Mouse (Mus musculus) thymus, postnatal 25 days (tissue): ENCODE measurements around the gene Hist1h4k.
A peak's percentile ranks its signal among the peaks of the same experiment; 100 is the strongest.

Experiments
- DNase-seq: peaks from one replicate; pipeline ENCODE4 v3.0.0; 2022

The Hist1h4k gene

GRCm38 (mm10) chr13:21754294-21755001 is 4.1 kb upstream of the Hist1h4k start:
- DNase-seq = peak; percentile 34

GRCm38 (mm10) chr13:21753524-21754285 is 3.4 kb upstream of the Hist1h4k start, which contains the start of the genes Hist1h2ak and Hist1h2bn:
Gene Hist1h2ak, minus strand, starts transcription at chr13:21753827.
Gene Hist1h2bn, plus strand, starts transcription at chr13:21754123.
- peak; percentile 79 for DNase-seq

- no peak for DNase-seq
Observed at GRCm38 (mm10) chr13:21753051-21753523, 2.8 kb upstream of the Hist1h4k start.

- peak; percentile 16 for DNase-seq
Observed at GRCm38 (mm10) chr13:21752356-21752755, 2.1 kb upstream of the Hist1h4k start.

- DNase-seq = no peak
Observed at GRCm38 (mm10) chr13:21751827-21752226, 1.5 kb upstream of the Hist1h4k start.

- DNase-seq = no peak
Observed at GRCm38 (mm10) chr13:21751417-21751816, 1.1 kb upstream of the Hist1h4k start.

- no peak for DNase-seq
Observed at GRCm38 (mm10) chr13:21749387-21750158, 732 bp downstream of the Hist1h4k start.

GRCm38 (mm10) chr13:21745006-21745405 is 5.3 kb downstream of the Hist1h4k start:
- no peak for DNase-seq

- DNase-seq = peak; percentile 88
Observed at GRCm38 (mm10) chr13:21734906-21735767, 15.2 kb downstream of the Hist1h4k start, which contains the start of gene Hist1h4j. Gene Hist1h4j, plus strand, starts transcription at chr13:21735064.

GRCm38 (mm10) chr13:21734010-21734905 is 16.0 kb downstream of the Hist1h4k start:
- peak; percentile 82 for DNase-seq

GRCm38 (mm10) chr13:21733466-21733865 is 16.8 kb downstream of the Hist1h4k start:
- DNase-seq = peak; percentile 46

GRCm38 (mm10) chr13:21729544-21729943 is 20.8 kb downstream of the Hist1h4k start:
- no peak for DNase-seq

GRCm38 (mm10) chr13:21727948-21728572 is 22.2 kb downstream of the Hist1h4k start:
- no peak for DNase-seq

- DNase-seq = peak; percentile 35
Observed at GRCm38 (mm10) chr13:21722993-21723836, 27.1 kb downstream of the Hist1h4k start.

GRCm38 (mm10) chr13:21722373-21722925 is 27.9 kb downstream of the Hist1h4k start:
- no peak for DNase-seq

- peak; percentile 76 for DNase-seq
Observed at GRCm38 (mm10) chr13:21721757-21722372, 28.4 kb downstream of the Hist1h4k start, which contains the start of gene Hist1h2bm. Gene Hist1h2bm, plus strand, starts transcription at chr13:21722044.

GRCm38 (mm10) chr13:21721107-21721756 is 29.1 kb downstream of the Hist1h4k start:
- DNase-seq = peak; percentile 20
